Mouse (Mus musculus) R1 (cell line): Measurements from ENCODE around the gene Phactr1.

ENCODE experiments used
- DNase-seq: peaks from one replicate; pipeline ENCODE4 v3.0.0-alpha.2; 2018; ENCODE audit warnings: low read depth, low spot score

Phactr1 gene

GRCm38 (mm10) chr13:43122306-43123070 is 442.1 kb downstream of the Phactr1 start:
- DNase-seq, result peak; percentile 20

- no peak for DNase-seq
These were observed 443.7 kb downstream of the Phactr1 start for GRCm38 (mm10) chr13:43123895-43124682.

GRCm38 (mm10) chr13:43124683-43125074 is 444.3 kb downstream of the Phactr1 start:
- DNase-seq, result no peak

GRCm38 (mm10) chr13:43130161-43130560 is 449.7 kb downstream of the Phactr1 start:
- DNase-seq, result no peak

- DNase-seq, result no peak
These were observed 451.3 kb downstream of the Phactr1 start for GRCm38 (mm10) chr13:43131741-43132191.

- no peak for DNase-seq
These were observed 452.4 kb downstream of the Phactr1 start for GRCm38 (mm10) chr13:43132859-43133258.

GRCm38 (mm10) chr13:43133400-43133799 is 453.0 kb downstream of the Phactr1 start:
- no peak for DNase-seq

- DNase-seq, result no peak
These were observed 454.0 kb downstream of the Phactr1 start for GRCm38 (mm10) chr13:43134468-43134867.

- DNase-seq, result no peak
These were observed 464.4 kb downstream of the Phactr1 start for GRCm38 (mm10) chr13:43144720-43145418.

GRCm38 (mm10) chr13:43146515-43147258 is 466.3 kb downstream of the Phactr1 start:
- DNase-seq, result no peak

- DNase-seq, result no peak
These were observed 468.3 kb downstream of the Phactr1 start for GRCm38 (mm10) chr13:43148692-43149091.

- no peak for DNase-seq
These were observed 469.2 kb downstream of the Phactr1 start for GRCm38 (mm10) chr13:43149661-43150060.

GRCm38 (mm10) chr13:43152005-43152520 is 471.6 kb downstream of the Phactr1 start:
- peak; percentile 30 for DNase-seq

- no peak for DNase-seq
These were observed 476.9 kb downstream of the Phactr1 start for GRCm38 (mm10) chr13:43157370-43157769.

- DNase-seq, result no peak
These were observed 477.9 kb downstream of the Phactr1 start for GRCm38 (mm10) chr13:43158281-43158680.

- DNase-seq, result no peak
These were observed 479.0 kb downstream of the Phactr1 start for GRCm38 (mm10) chr13:43159429-43159828.

GRCm38 (mm10) chr13:43167721-43168120 is 487.3 kb downstream of the Phactr1 start:
- DNase-seq, result no peak

GRCm38 (mm10) chr13:43171020-43171710 is 490.7 kb downstream of the Phactr1 start, which contains the start of gene Tbc1d7:
TSS of gene Tbc1d7 (minus strand) at chr13:43171501.
- peak; percentile 95 for DNase-seq

- DNase-seq, result peak; percentile 84
These were observed 491.8 kb downstream of the Phactr1 start for GRCm38 (mm10) chr13:43172036-43172713.

GRCm38 (mm10) chr13:43173262-43173661 is 492.8 kb downstream of the Phactr1 start:
- DNase-seq, result peak; percentile 82
